Mouse (Mus musculus) fat pad, adult 2 months (tissue): ENCODE data around the gene Frmd4a.

Experiments used
- DNase-seq: peaks from one replicate; pipeline ENCODE4 v3.0.0-alpha.2; 2011; ENCODE audit warnings: low read depth, low spot score; ENCODE audit errors: extremely low read depth

The Frmd4a gene

GRCm38 (mm10) chr2:4475991-4476390 is 458.5 kb downstream of the Frmd4a start:
- DNase-seq: no peak

GRCm38 (mm10) chr2:4476608-4477007 is 459.1 kb downstream of the Frmd4a start:
- DNase-seq: no peak

GRCm38 (mm10) chr2:4477311-4477710 is 459.8 kb downstream of the Frmd4a start:
- no peak for DNase-seq

GRCm38 (mm10) chr2:4480180-4480579 is 462.7 kb downstream of the Frmd4a start:
- no peak for DNase-seq

- DNase-seq: no peak
These were observed 463.6 kb downstream of the Frmd4a start for GRCm38 (mm10) chr2:4481154-4481553.

- no peak for DNase-seq
These were observed 468.7 kb downstream of the Frmd4a start for GRCm38 (mm10) chr2:4486185-4486584.

GRCm38 (mm10) chr2:4487280-4487679 is 469.8 kb downstream of the Frmd4a start:
- DNase-seq: no peak

GRCm38 (mm10) chr2:4490845-4491244 is 473.3 kb downstream of the Frmd4a start:
- no peak for DNase-seq

GRCm38 (mm10) chr2:4492485-4493481 is 475.3 kb downstream of the Frmd4a start:
- no peak for DNase-seq

- no peak for DNase-seq
These were observed 477.0 kb downstream of the Frmd4a start for GRCm38 (mm10) chr2:4494478-4494877.

GRCm38 (mm10) chr2:4499257-4499656 is 481.7 kb downstream of the Frmd4a start:
- no peak for DNase-seq

GRCm38 (mm10) chr2:4499916-4500315 is 482.4 kb downstream of the Frmd4a start:
- DNase-seq: no peak

GRCm38 (mm10) chr2:4501257-4502027 is 483.9 kb downstream of the Frmd4a start:
- DNase-seq: no peak

GRCm38 (mm10) chr2:4504413-4504812 is 486.9 kb downstream of the Frmd4a start:
- DNase-seq: no peak

GRCm38 (mm10) chr2:4505695-4506094 is 488.2 kb downstream of the Frmd4a start:
- no peak for DNase-seq

GRCm38 (mm10) chr2:4506659-4507058 is 489.1 kb downstream of the Frmd4a start:
- DNase-seq: peak; percentile 67

- no peak for DNase-seq
These were observed 490.5 kb downstream of the Frmd4a start for GRCm38 (mm10) chr2:4507887-4508615.

- DNase-seq: no peak
These were observed 491.6 kb downstream of the Frmd4a start for GRCm38 (mm10) chr2:4508959-4509615.

- DNase-seq: no peak
These were observed 492.2 kb downstream of the Frmd4a start for GRCm38 (mm10) chr2:4509739-4510138.

- no peak for DNase-seq
These were observed 492.9 kb downstream of the Frmd4a start for GRCm38 (mm10) chr2:4510208-4511079.
